Mouse (Mus musculus): ENCODE data around the gene Gm15080.
"Not testable (repeated sequence)": the region's sequence is repeated elsewhere in the genome, so short reads cannot be mapped to it uniquely, and the experiment has no call there.

The Gm15080 gene

DNA sequence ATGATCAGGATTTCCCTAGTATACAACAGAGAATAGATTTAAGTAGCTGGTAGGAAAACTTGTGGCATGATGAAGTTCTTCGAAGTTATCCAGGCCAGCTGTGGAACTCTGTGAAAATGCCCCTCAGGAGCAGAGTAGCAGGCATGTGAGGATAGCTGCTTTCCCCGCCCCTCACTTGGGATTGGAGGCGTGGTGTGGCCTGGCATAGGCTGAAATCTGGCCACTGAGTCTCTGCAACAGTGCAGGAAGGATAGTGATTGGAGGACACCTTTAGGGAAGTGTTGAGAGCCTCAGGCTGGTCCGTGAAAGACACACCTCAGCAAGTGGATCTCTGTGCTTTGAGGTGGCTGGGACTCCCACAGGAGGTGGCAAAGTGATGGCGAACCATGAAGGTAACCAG, at the start of gene Gm15080:
Gene Gm15080, plus strand, starts transcription at position 301 of the 400 bp plus-strand sequence.
- not testable (repeated sequence) for DNase-seq

All from kidney, postnatal 14 days (tissue).